Mouse (Mus musculus) cortical plate, adult 2 months (tissue): ENCODE results near the gene Cenpu.

Experiments
- CTCF ChIP-seq: fragments of 200-500 bp; IDR thresholded peaks from 2 replicates; pipeline ENCODE4 v1.5.1; 2011; ENCODE audit warnings: mild to moderate bottlenecking, control low read depth, low read length; ENCODE audit not compliant: insufficient read depth; ENCODE audit errors: extremely low read depth
- POLR2A ChIP-seq: fragments of 200-500 bp; IDR thresholded peaks from 2 replicates; pipeline ENCODE4 v1.6.1; 2011; ENCODE audit warnings: mild to moderate bottlenecking, low read length, control low read depth; ENCODE audit not compliant: insufficient read depth; ENCODE audit errors: extremely low read depth

- no peak for TF ChIP-seq CTCF
- TF ChIP-seq POLR2A: no peak
These were observed 8.2 kb upstream of the Cenpu start for GRCm38 (mm10) chr8:46543662-46544061.
